Mouse (Mus musculus) v-Abl transformed pro-B cells (cell line): Measurements from ENCODE around the gene Plcb2.

Source experiments
- in situ Hi-C, 2 experiments: fragments of 400-800 bp; cut with MboI; formaldehyde crosslinking; loops; one replicate each; pipeline ENCODE4 v1.15.1; 2025; ENCODE audit not compliant: unreplicated experiment in 2 of 2

Plcb2 gene

GRCm38 (mm10) chr2:118664975-118665516 is 63.2 kb downstream of the Plcb2 start:
- in situ Hi-C loops: no loop called here

GRCm38 (mm10) chr2:118663804-118664766 is 64.2 kb downstream of the Plcb2 start:
- in situ Hi-C loops: no loop called here

GRCm38 (mm10) chr2:118662902-118663803 is 65.1 kb downstream of the Plcb2 start, which contains the start of gene Pak6:
Gene Pak6 (plus strand): TSS chr2:118663303.
- in situ Hi-C loops: no loop called here

GRCm38 (mm10) chr2:118661891-118662290 is 66.3 kb downstream of the Plcb2 start:
- in situ Hi-C loops: no loop called here

- in situ Hi-C loops: no loop called here
Observed at GRCm38 (mm10) chr2:118659998-118660452, 68.2 kb downstream of the Plcb2 start.

- in situ Hi-C loops: no loop called here
Observed at GRCm38 (mm10) chr2:118659493-118659892, 68.7 kb downstream of the Plcb2 start.

GRCm38 (mm10) chr2:118659077-118659476 is 69.2 kb downstream of the Plcb2 start:
- in situ Hi-C loops: no loop called here

GRCm38 (mm10) chr2:118658457-118658856 is 69.8 kb downstream of the Plcb2 start:
- in situ Hi-C loops: no loop called here
